Mouse (Mus musculus) olfactory bulb, adult 2 months (tissue): ENCODE data around the gene Hacd4.

ENCODE experiments used
- CTCF ChIP-seq: fragments of 200-500 bp; IDR thresholded peaks from 2 replicates; pipeline ENCODE4 v1.5.1; 2012; ENCODE audit warnings: low read depth, mild to moderate bottlenecking, low read length, moderate library complexity; ENCODE audit not compliant: insufficient read depth
- POLR2A ChIP-seq: fragments of 200-500 bp; IDR thresholded peaks from 2 replicates; pipeline ENCODE4 v1.6.1; 2012; ENCODE audit warnings: mild to moderate bottlenecking, low read depth, low read length, moderate library complexity; ENCODE audit not compliant: insufficient read depth

DNA sequence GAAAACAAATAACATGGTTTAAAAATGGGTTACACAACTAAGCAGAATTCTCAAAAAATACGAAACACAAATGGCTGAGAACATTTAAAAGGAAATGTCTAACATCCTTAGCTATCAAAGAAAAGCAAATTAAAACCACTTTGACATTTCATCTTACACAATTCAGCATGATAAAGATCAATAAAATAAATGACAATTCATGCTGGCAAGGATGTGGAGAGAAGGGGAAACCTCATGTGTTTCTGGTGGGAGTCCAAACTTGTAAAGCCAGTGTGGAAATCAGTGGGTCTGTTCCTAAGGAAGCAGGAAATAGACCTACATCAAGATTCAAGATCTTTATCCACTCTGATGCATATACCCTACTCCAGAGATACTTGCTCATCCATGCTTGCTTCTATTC is 19.4 kb upstream of the Hacd4 start:
- TF ChIP-seq POLR2A (no peak), CTCF (no peak)
